Mouse (Mus musculus) olfactory bulb, adult 2 months (tissue): ENCODE measurements around the gene Fxr2.

ENCODE experiments used
- CTCF ChIP-seq: fragments of 200-500 bp; IDR thresholded peaks from 2 replicates; pipeline ENCODE4 v1.5.1; 2012; ENCODE audit warnings: low read depth, mild to moderate bottlenecking, low read length, moderate library complexity; ENCODE audit not compliant: insufficient read depth
- POLR2A ChIP-seq: fragments of 200-500 bp; IDR thresholded peaks from 2 replicates; pipeline ENCODE4 v1.6.1; 2012; ENCODE audit warnings: mild to moderate bottlenecking, low read depth, low read length, moderate library complexity; ENCODE audit not compliant: insufficient read depth

DNA sequence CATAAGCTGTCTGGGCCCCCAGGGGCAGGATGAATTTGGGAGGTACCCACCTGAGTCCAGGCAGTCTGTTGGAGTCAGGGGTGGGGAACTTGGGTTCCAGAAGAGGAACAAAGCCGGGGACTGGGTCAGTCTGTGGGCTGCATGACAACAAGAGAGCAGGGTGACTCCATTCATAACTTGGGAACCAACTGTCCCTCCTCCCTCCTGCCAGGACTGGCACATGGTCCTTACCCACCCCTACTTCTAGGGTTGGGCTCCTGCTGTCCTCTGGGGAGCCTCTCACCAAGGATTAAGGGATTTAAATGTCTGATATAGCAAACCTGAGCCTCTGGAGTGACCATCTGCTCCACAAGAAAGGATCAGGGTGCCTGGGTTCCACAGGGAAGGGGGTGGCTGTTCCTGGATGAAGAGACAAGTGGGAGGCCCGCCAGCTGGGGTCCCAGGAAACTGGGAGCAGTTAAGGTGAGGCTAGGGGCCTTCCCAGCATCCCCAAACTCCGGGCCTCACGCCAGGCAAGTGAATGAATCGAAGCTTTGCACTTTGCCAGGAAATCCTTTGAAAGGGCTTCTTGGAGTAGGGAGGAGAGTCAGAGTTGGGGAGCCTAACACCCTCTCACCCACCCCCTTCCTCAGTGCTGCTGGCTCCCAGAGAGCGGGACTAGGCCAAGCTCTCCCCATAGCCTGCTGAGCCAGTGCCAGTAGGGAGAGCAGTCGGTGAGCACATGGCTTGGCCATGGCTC is 40.7 kb upstream of the Fxr2 start:
- TF ChIP-seq CTCF = no peak
- TF ChIP-seq POLR2A = no peak
